ENCODE assay signal across 32 mouse cellular contexts in the genomic region with DNA sequence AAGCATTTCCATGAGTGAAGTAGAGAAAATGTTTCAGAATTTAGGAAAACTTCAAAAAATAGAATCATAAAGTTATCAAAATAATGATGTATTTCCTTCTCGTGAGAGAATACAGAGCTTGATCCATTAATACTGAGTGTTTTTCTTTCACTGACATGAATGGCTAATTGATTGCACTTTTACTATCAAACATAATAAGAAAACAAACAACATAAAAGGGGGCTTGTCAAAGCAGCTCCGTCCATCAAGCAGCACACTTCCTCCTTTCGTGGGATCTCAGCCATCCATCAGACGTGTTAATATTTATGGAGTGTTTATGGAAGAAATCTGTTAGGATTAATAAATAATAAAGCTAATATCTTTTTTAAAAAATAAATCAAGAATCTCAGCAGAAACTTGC.
"Had no signal": no experiment of that assay in that cellular context is flagged by ENCODE, and none has a peak within 500 bp of the region (broad histone marks: within the 10 kb centered on the region; RNA-seq: fewer than 3 reads in every experiment).

No protein-coding gene starts in this region.

- H3K9ac ChIP-seq: heart, embryonic 12.5 days; heart, embryonic 13.5 days; heart, embryonic 15.5 days; hindbrain, embryonic 12.5 days; hindbrain, embryonic 13.5 days; hindbrain, embryonic 14.5 days; hindbrain, embryonic 15.5 days; intestine, embryonic 15.5 days; kidney, embryonic 15.5 days had no signal

- H3K36me3 ChIP-seq: heart, embryonic 10.5 days; heart, embryonic 12.5 days; heart, embryonic 13.5 days; heart, embryonic 15.5 days; hindbrain, embryonic 10.5 days; hindbrain, embryonic 12.5 days; hindbrain, embryonic 13.5 days; hindbrain, embryonic 15.5 days; intestine, embryonic 15.5 days; kidney, embryonic 15.5 days had no signal

- H3K9me3 ChIP-seq: heart, embryonic 10.5 days; heart, embryonic 12.5 days; heart, embryonic 13.5 days; heart, embryonic 15.5 days; hindbrain, embryonic 10.5 days; hindbrain, embryonic 12.5 days; hindbrain, embryonic 13.5 days; hindbrain, embryonic 15.5 days; intestine, embryonic 15.5 days; kidney, embryonic 15.5 days had no signal

- H3K27ac ChIP-seq: heart, adult 2 months; heart, embryonic 10.5 days; heart, embryonic 13.5 days; heart, embryonic 15.5 days; hindbrain, embryonic 10.5 days; hindbrain, embryonic 12.5 days; hindbrain, embryonic 13.5 days; hindbrain, embryonic 14.5 days; hindbrain, embryonic 15.5 days; hindbrain, postnatal 0 days; intestine, embryonic 15.5 days; kidney, embryonic 15.5 days; layer of hippocampus, adult 2 months; left cerebral cortex, adult 2 months had no signal

- H3K4me2 ChIP-seq: heart, embryonic 11.5 days; heart, embryonic 12.5 days; heart, embryonic 13.5 days; heart, embryonic 15.5 days; hindbrain, embryonic 12.5 days; hindbrain, embryonic 13.5 days; hindbrain, embryonic 14.5 days; hindbrain, embryonic 15.5 days; intestine, embryonic 15.5 days; kidney, embryonic 15.5 days had no signal

- DNase-seq: heart, adult 2 months; heart, postnatal 14 days; heart, postnatal 36 days; heart, postnatal 4 days; kidney, adult 11 months; kidney, adult 18-20 months; kidney, adult 2 months; kidney, adult 8-10 months; kidney, postnatal 25 days; kidney, postnatal 36 days; kidney, postnatal 4 days; layer of hippocampus, adult 9-11 months; layer of hippocampus, postnatal 36 days had no signal

- H3K4me3 ChIP-seq: heart, adult 2 months; heart, embryonic 10.5 days; heart, embryonic 12.5 days; heart, embryonic 13.5 days; heart, embryonic 15.5 days; hindbrain, embryonic 10.5 days; hindbrain, embryonic 12.5 days; hindbrain, embryonic 13.5 days; hindbrain, embryonic 15.5 days; intestine, embryonic 15.5 days; kidney, embryonic 15.5 days; layer of hippocampus, adult 2 months; left cerebral cortex, adult 2 months had no signal

- H3K4me1 ChIP-seq: heart, embryonic 10.5 days; heart, embryonic 12.5 days; heart, embryonic 13.5 days; heart, embryonic 15.5 days; hindbrain, embryonic 10.5 days; hindbrain, embryonic 12.5 days; hindbrain, embryonic 13.5 days; hindbrain, embryonic 15.5 days; intestine, embryonic 15.5 days had no signal

- ATAC-seq: hindbrain, embryonic 16.5 days; hindbrain, postnatal 0 days; inflammation-experienced regulatory T-cells, adult 6 months; intestine, embryonic 15.5 days; intestine, embryonic 16.5 days; intestine, postnatal 0 days had no signal

- H3K27me3 ChIP-seq: heart, embryonic 12.5 days; heart, embryonic 13.5 days; heart, embryonic 15.5 days; hindbrain, embryonic 12.5 days; hindbrain, embryonic 13.5 days; hindbrain, embryonic 15.5 days; intestine, embryonic 15.5 days had no signal
